Mouse (Mus musculus): ENCODE results near the gene Olfr463.

Gene Olfr463

GRCm38 (mm10) chr11:87846968-87847600 is 50.1 kb downstream of the Olfr463 start:
- no peak for DNase-seq

Measured in embryo, embryonic 11 days (tissue).